Mouse (Mus musculus) thymus, postnatal 4 days (tissue): ENCODE results near the gene Upf2.
"Not testable (repeated sequence)": the region's sequence is repeated elsewhere in the genome, so short reads cannot be mapped to it uniquely, and the experiment has no call there.

ENCODE experiments used
- DNase-seq: peaks from one replicate; pipeline ENCODE4 v3.0.0; 2021

The Upf2 gene

DNA sequence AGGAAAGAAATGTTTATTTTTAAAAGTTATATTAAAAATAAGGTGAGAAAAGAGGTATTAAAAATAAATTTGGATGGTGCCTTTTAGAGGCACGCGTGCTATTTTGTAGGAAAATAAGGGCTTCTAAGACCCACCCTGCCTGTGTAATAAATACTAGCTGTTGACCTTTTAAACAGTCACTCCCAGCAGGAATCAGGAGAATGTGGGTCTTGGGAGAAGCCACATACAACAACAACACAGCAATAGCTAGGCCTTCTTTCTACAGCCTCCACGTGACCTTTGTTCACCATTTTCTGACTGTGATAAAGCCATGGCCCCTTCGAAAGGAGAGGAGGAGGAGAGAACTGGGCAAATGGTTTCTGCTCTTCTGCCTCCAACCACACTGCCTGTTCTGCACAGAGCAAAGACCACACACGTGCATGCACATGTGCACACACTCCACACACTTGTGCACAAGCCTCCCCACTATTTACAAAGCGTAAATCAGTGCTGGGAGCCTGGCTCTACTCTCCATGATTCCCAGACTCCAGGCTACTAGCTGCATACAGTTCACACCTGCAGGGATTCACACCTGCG lies 121.5 kb downstream of the Upf2 start:
- DNase-seq: no peak

DNA sequence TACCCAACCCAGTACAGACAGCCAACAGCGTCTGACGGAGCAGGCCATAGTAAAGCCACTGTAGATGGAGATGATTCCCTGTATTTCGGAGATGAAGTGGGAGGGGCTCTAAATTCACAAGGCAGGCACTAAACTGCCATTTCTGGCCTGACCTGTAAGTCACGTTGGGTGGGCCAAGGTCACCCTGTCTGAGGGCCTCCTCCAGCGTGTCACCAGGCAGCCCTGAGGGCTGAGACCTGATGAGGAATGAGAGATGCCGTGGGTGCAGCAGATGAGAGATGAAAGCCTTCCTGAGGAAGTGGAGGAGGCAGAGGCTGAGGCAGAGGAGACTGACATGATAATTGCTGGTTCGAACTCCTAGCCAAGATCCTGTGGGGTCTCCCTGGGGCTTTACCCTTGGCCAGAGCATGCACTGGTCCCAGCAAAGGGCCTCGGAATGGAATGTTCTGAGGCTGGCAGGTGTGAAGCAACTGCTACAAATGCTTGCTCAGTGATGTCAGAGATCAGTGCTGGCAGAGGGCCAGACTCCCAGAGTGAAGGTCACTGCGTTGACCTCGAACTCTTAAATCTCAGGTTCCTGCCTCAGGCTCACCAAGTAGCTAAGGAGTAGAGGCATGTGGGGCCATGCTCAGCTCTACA lies 123.7 kb downstream of the Upf2 start:
- DNase-seq: no peak

DNA sequence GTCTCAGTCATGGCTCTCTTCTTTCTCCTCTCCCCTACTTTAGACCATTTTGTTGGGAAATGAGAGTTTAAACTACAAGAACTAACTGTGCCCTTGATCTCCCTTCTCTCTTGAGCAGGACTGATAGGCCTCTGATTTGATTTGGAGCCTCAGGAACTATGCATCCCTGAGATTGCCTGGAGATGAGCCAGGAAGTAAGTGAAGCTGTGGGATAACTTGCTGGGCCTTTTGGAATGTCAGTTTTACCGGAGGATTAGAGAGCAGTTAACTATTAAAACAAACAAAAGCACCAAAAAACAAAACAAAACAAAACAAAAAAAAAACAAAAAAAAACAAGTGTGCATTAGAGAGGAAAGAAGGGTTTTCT lies 124.2 kb downstream of the Upf2 start:
- DNase-seq: no peak

DNA sequence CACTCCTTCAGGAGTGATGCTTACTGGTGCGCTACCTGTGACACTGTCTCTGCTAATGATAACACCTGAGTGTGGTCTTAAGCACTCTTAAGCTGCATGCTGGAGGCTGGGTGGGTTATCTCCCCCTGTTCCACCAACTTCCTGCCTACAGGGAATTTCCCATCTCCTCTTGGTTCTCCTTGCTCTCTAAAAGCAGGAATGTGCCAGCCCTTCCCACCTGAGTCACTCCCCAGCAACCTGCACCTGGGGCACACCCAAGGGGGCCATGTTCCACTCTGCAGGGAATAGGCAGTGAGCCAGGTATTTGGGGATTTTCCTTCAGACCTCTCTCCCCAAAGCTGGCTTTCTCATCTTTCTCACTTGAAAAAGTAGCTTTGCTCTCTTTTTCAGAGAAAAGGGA lies 128.8 kb downstream of the Upf2 start:
- no peak for DNase-seq

DNA sequence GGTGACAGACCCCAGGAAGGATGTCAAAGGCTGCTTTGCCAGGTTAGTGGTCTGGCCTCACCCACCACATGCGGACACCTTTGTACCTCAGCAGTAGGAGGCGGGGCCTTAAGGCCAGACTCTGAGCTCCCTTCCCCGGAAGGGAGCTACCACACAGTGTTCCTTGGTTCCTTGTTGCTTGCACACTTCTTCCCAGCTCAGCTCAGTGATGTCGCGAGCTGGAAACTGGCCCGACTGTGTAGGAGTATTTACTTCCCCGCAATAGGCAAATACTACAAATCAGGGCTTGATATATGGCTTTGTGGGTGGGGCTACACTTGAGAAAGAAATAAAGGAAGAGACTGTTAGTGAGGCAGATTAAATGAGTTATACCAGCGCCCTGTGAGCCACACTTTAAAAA lies 129.8 kb downstream of the Upf2 start:
- no peak for DNase-seq

DNA sequence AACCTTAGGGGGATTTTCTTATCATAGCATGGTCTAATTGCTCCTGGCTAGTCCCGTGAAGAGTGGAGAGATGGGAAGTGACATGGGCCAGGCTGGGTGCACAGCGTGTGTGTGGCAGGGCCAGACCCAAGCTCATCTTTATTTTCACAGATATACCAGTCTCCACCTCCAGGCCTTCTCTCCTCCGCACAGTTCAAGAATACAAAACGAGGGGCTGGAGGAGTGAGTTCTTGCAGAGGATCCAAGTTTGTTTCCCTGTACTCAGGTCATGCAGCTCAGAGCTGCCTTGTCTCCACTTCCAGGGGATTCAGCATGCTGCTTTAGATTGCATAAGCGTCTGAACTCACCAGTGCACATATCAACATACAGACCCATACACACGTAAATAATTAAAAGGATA lies 131.3 kb downstream of the Upf2 start:
- no peak for DNase-seq

DNA sequence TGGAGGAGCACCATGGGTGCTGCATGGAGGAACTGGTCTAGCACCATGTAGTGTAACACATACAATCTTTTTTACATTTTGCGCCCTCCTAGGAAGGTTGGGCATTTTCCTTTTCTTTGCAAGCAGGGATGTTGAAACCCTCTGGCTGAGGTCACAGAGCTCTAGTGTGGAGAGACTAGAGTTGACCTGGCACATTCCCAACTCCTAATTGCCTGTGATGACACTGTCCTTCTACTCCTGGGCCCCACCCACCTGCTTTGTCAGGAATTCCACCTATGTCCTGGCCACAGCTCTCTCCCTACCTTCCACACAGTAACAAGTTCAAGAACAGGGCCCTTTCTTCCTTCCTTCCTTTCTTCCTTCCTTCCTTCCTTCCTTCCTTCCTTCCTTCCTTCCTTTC lies 132.4 kb downstream of the Upf2 start:
- DNase-seq: no peak

DNA sequence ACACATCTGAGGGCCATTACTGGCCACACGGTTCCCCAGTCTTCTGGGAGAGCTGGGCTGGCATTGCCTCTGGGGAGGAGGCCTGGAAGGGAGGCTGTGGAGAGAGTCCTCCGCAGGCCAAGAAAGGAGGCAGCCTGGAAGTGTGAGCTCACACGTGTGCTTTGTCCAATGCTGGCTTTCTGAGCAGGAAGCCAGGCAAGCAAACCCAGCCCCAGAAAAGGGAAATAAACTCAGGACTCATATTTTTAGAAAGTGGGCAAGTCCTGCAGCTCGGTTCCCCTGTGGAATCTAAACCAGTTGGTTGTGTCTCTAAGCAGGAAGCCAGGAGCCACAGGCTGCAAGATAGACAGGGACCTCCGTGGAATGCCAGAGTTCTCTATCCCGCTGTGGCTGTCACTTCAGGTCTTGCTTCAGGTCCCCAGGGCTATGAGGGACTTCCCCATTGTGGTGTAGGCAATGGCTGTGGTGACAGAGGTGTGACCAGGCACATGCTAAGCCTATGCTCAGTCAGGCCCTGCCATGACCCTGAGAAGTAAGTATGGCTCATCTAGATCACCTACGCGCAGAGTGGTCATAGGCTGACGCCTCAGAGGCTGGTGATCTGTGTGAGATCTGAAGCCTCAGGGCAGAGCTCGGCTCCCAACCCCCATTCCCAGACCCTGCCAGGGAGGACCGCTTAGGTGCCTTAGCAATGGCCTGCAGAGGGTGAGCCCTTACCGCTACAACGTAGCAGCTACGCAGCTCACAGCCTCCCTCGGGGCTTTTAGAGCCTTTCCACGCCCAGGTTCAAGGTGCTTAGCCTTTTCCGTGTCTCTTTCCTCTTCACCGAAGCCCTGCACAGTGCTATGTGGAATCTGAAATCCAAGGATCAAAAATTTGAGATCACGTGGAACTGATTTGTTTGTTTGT lies 134.6 kb downstream of the Upf2 start:
- no peak for DNase-seq

DNA sequence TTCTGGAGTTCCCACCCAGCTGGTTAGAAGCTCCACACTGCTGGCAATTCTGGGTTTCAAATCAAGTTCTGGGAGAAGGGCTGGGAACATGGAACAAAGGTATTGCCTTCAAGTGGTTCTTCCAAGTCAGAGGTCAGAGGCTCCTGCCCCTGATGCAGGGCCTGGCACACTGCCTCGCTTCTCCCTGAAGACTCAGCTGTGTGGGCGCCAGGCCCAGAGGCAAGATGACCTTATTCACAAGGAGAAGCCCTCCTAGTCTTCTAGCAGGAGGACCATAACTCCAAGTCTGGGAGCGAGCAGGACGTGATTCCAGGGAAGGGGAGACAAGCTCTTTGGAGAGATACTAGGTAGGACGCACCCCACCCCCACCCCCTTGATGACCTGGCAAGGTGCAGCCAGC lies 135.9 kb downstream of the Upf2 start:
- DNase-seq: no peak

DNA sequence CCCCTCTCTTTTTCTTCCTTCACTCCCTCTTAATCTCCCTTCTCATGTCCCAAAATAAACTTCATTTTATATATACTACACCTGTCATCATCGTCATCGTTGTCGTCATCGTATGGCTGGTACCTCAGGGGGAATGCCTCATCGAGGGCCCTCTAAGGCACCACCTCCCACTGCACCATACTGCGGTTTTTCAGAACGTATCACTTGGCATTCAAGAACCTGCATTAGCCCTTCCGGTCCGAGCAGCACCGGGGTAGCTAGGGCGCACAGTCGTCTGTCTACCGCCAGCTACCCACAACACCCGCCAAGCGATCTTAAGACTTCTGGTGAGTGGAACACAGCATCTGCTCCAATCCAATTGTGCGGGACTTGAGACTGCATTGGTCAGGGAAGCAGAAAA lies 138.7 kb downstream of the Upf2 start:
- DNase-seq: not testable (repeated sequence)

DNA sequence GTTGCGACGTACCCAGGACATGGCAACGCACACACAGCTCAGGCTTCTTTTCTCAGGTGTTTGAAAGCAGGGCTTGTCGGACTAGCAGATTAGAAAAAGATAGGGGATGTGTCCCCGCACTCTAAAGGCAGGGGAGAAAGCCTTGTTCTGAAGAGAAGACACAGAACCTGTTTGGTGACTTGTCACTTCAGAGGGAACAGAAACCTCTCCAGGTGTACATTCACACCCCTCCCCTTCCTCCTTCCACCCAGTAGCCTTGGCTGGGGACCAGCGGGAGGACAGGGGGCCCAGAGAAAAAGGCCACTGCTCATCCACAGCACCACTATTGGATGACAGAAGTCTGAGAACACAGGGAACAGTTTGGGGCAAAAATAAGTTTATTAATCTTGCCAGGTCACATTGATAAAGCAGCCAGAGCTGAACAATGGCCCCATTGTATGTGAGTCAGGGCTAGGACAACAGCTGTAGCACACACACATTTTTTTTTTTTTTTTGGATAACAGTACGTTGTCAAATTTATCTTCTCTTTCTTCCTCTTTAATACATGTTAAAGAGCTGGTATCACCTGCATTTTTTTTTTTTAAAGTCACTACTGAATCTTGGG lies 145.9 kb downstream of the Upf2 start:
- no peak for DNase-seq

DNA sequence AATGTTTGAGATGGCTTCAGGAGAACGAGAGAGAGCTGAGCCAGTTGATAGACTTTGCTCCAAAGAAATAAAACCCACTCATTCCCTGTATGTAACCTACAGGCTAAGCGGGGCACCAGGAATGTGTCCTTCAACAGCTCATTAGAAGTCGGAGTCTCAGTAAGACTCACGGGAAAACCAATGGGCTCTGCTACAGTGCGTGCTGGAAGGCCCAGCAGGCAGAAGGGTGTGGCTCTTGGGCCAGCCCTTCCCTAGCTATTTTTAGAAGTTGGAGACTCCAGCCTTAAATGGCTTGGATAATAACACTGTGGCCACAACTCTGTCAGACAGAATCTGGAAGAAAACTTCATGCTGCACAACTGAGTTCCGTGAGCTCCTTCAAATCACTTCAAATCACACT lies 147.7 kb downstream of the Upf2 start:
- no peak for DNase-seq

DNA sequence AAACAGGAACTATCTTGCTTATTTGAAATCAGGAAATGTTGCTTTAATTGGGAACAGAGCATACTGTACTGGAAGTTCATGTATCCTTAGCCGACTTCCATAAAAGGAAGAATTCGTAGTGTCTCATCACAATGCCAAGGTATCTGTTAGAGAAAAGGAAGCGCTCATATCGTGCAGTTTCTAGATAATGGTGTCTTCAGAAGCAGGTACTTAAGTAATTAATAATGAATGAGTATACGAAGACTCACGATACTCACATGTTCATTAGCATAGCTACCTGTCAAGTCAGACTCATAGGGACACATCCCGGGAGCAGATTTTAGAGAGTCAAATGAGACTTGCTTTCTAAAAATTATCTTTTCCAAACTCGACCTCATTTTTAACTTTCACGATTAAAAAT lies 148.2 kb downstream of the Upf2 start:
- DNase-seq: no peak

DNA sequence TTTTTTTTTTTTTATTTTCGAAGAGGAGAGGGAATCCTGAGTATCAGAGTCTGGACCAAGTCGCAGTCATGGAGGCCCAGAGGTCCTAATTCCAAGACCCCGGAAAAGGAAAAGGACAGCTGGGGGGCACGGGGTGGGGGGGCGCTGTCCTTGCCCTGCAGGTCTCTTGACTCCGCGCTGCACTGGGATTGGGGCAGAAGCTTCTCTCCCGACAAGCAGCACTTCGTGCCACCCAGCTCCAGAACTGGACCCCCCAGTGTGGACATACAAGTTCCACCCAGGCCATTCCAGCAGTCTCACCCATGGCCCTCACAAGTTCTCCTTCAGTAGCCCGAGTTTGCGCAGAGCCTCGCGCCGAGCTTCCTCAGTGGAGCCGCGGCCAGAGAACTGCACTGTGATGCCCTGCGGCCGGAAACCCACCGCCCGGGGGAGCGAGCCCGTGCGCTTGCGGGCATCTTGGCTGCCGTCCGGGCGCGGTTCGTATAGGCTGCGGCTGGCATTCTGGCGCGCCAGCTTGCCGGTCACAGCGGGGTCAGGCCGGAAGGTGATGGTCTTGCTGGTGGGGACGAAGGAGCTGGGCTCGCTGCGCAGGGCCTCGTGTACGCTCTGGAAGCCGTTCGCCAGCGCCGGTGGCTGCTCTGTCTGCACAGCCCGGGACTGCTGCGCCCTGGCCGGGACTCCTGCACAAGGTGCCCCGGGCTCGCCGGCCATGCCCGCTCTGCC lies 148.9 kb downstream of the Upf2 start:
- peak; percentile 39 for DNase-seq

DNA sequence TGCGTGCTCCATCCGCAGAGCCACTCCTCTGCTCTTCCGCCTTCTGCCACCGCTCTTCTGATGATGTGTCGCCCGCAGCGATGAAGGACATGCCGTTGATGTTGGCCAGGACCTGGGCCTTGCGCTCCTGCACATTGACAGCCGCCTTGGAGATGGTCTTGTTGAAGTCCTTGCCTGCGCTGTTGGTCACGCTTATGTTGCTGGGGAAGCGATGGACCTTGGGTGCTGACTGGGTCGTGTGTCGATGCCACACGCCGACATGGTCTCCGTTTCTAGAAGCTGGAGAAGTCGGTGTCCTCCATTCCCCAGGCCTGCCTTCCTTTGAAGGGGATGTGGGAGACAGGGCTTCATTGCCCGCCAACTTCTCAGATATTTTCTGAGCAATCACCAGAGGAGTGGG lies 149.5 kb downstream of the Upf2 start:
- no peak for DNase-seq

DNA sequence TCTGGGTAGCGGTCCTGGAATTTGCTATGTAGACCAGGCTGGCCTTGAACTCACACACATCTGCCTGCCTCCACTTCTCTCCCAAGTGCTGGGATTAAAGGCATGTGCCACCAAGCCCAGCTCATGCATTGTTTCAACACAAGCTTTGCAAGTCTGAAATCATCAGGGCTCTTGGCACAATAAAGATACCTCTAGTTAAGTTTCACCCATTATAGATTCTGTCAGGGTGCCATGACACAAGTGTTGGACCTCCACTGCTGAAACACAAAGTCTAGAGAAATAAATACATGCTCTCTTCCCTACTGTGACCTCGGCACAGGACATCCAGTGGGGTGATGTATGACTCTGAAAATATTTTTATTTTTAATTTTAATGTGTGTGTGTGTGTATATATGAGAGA lies 154.2 kb downstream of the Upf2 start:
- no peak for DNase-seq
